Mouse (Mus musculus) liver, adult 2 months (tissue): ENCODE data around the gene Meis2.

ENCODE experiments used
- CTCF ChIP-seq: fragments of 200-500 bp; IDR thresholded peaks from 2 replicates; pipeline ENCODE4 v1.5.1; 2011; ENCODE audit warnings: low read depth, low read length, control low read depth
- POLR2A ChIP-seq: fragments of 200-500 bp; IDR thresholded peaks from 2 replicates; pipeline ENCODE4 v1.6.1; 2011; ENCODE audit warnings: low read length, control low read depth; ENCODE audit not compliant: insufficient read depth; ENCODE audit errors: extremely low read depth

GRCm38 (mm10) chr2:115996438-115996837 is 69.2 kb downstream of the Meis2 start:
- TF ChIP-seq CTCF (no peak), POLR2A (no peak)
